Mouse (Mus musculus) E14TG2a.4 (cell line): Measurements from ENCODE around the gene Htr6.

ENCODE experiments used
- CTCF ChIP-seq: conservative IDR thresholded peaks from 2 replicates; pipeline ENCODE4 v1.5.1; 2014; ENCODE audit warnings: low read length
- NANOG ChIP-seq: IDR thresholded peaks from 2 replicates; pipeline ENCODE4 v1.6.1; 2014; ENCODE audit warnings: borderline replicate concordance, low read length, mixed read lengths
- POU5F1 ChIP-seq: IDR thresholded peaks from 2 replicates; pipeline ENCODE4 v1.6.1; 2014; ENCODE audit warnings: low read length, borderline replicate concordance

DNA sequence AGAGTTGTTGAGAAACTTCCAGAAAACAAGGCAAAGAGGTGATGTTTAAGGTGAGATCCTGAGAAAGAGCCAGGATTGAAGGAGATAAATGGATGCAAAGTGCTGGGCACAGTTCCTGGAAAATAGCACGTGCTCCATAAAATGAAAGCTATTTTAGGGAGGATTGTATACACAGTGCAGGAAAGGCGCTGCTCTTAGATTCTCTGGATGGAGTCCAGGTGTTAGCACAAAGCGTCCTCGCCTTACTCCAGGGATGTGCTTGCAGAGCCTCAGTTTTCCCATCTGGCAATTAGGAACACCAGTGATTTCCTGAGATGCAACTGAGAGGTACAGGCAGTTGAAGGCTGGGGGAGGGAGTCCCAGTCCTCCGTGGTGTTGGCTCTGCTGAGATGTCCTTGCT lies 20.8 kb upstream of the Htr6 start:
- TF ChIP-seq CTCF (no peak), POU5F1 (no peak), NANOG (no peak)
